Mouse (Mus musculus): ENCODE results near the gene Epb41l5.

Epb41l5 gene

DNA sequence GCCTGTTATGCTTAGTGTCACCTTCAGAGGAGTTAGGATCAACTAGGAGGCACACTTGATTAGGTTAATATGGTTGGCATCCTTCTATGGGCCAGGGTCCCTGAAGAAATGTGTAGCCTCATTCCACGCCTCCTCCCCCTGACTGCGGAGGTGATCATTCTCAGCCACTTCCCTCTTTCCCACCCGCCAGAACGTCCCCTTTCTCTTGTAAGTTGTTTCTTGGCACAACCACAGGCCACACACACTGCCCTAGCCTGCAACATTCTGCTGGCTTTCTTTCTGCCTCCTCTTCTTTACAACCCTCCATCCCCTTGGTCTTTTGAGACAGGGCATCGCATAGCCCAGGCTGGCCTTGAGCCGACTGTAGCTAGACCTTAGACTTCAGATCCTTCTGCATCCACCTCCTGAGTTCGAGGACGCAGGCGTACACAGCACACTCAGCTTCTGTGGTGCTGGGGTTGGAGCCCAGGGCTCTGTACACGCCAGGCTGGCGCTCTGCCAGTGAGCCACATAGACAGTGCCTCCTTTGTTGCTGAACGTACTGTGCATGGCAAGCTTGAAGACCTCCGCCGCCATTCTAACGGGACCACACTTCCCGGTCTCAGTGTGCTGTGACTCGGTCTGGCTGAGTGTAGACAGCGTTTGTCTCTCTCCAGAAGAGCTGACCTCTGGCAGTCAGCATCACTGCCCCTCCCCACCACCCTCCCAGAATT, 115.6 kb downstream of the Epb41l5 start:
- DNase-seq (ENCODE audit: low spot score): no peak

DNA sequence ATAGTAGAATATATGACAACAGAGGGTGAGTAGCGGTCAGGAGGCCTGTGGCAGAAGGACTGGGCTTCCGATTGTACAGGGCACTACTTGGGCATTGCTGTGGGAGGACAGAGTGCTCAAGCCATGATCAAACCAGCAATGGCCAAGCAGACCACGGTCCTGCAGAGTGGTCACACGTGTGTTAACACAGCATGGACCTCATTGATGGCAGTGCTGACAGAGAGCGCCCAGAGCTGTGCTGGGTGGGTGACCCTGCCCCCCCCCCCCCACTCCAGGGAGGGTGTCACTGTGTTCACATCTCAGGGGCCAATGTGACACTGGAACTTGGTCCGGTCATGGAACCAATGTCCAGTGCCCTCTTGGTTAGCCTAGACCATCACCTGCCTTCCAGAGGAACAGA, 116.6 kb downstream of the Epb41l5 start:
- no peak for DNase-seq (ENCODE audit: low spot score)

DNA sequence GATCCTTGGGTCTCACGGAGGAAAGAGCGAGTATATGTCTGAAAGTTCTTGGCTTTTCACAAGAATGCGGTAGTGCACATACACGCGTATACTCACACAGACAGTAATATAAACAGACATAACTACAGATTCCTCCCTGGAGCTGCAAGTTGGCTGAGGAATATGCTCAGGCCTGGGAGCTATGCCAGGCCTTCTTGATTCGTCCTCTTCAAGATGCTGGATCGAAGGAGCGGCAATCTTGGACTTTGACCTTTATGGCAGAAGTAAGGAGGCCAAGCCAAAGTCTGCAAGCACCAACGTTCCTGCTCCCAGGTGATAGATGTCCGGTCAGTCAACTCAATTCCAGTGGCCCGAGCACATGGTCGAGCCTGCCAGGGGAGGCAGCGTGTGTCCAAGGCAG, 117.9 kb downstream of the Epb41l5 start:
- DNase-seq (ENCODE audit: low spot score): no peak

DNA sequence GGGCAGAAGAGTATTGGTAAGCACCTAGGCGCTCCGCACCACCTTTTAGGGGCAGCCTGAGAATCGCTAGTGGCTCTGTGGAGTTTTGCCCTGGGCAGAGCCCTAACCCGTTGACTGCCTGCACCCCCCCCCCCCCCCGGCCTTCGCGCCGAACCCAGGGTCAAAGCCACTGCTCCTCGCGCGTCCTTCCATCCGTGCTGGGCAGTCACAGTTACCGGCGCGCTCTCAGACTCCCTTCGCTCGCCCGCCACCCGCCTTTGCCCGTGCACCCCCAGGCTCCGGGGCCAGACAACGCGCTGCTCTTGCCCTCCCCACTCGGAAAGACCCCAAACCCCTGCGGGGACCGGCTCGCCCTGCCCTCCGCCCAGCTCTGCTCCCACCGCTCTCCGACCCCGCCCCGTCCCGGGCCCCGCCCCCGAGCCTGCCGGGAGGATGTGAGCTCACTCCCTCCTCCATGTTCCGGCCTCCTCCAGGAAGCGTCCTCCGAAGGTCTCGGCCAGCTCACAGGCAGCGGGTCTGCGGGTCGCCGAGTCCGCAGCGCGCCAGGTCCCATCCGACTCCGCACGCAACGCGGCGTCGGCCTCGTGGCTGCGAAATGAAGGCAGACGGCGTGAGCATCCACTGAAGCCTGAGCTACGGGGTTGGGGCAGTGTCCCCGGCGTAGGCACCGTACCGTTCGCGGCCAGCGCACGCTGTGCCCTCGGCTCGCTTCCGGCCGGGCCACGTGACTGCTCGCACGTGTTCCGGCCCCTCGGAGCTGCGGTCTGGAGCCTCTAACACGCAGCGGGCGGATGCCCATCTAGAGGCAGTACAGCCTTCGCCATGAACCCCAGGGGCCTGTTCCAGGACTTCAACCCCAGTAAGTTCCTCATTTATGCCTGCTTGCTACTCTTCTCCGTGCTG, 122.9 kb downstream of the Epb41l5 start, which contains the start of gene Tmem185b:
TSS of gene Tmem185b (plus strand) at position 472 of the 903 bp plus-strand sequence.
- peak; percentile 66 for DNase-seq (ENCODE audit: low spot score)

DNA sequence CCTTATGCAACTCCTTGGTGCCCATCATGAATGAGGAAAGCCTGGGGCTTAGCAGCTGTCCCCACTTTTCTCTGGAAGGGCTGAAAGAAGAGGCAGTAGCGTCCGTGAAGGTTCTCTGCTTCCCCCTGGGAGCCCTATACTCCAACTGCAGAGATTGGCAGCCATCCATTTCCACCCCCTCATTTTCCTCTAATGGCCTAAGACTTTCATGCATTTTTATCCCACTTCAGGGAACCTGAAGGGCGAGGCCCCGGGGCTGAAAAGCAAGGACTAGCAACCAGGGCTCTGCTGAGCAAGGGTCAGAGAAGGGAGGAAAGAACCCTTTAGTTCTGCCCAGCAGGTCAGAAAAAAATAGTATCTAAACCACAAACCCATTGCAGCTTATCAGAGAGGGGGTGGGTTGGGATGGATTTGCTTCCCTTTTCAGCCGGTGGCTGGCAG, 123.8 kb downstream of the Epb41l5 start:
- no peak for DNase-seq (ENCODE audit: low spot score)

DNA sequence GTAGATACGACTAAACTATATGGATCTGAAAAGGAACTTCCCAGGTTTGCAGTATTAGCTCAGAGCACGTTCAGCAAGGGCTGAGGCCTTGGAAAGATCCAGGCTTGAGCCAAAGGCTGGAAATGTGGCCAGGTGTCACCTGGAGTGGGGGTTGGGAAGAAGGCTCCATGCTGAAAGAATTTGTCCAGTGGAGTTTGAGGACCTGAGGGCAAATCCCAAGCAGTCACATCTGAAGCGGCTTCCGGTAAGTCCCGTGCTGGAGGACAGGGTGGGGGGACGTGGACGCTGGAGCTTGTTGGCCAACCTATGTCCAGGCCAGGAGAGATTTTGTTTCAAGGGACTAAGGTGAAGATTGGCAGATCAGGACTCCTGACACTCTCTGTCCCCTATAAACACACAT, 125.0 kb downstream of the Epb41l5 start:
- DNase-seq (ENCODE audit: low spot score): no peak

DNA sequence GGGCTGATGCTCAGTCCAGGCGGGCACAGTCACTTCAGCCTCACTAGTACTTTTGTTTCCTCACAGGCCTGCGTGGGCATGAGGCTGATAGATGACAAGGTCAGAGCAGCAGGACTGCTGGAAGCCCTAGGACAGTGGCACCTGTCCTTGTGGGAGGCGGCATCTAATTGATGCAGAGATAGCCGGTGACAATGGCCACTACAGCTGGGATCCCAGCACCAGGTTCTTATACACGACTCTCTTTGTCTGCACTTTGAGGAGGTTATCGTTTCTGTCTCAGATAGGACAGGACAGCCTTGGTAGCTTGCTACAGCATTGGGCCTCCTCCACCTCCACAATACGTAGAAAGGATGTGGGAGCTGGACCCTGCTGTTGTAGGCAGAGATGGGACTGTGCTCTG, 125.4 kb downstream of the Epb41l5 start:
- DNase-seq (ENCODE audit: low spot score): no peak

DNA sequence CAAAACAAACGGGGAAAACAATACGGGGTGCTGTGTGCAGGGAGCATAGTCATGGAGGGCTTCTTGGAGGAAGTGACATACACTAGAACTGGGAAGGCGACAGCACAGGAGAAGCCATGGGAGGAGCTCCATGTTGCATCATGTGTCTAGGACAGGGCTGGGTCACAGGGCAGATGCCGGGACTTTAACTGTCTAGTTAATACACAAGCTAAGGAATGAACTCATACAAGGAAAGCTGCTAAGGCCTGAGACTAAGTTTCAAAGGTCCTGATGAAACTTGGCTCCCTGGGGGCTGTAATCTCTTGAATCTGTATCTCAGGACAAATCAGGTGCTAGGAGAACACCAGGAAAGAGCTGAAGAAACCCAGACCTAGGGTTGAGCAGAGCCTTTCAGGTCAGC, 126.1 kb downstream of the Epb41l5 start:
- no peak for DNase-seq (ENCODE audit: low spot score)

DNA sequence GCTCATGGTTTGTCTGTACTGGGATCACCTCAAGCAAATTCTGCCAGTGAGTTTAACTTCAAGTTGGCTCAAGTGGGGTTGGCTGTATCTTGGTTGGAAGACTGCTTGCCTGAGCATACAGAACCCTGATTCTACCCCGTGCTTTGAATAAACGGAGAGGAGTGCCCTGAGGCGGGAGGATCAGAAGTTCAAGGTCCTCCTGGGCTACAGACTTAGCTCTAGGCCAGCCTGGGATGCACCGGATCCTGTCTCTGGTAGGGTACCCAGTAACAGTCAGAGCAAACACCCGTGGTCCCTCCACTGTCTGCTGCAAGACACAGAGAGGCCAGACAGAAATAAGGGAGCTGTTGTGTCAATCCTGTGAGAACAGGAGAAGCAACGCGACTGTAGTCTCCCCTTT, 127.1 kb downstream of the Epb41l5 start:
- DNase-seq (ENCODE audit: low spot score): no peak

DNA sequence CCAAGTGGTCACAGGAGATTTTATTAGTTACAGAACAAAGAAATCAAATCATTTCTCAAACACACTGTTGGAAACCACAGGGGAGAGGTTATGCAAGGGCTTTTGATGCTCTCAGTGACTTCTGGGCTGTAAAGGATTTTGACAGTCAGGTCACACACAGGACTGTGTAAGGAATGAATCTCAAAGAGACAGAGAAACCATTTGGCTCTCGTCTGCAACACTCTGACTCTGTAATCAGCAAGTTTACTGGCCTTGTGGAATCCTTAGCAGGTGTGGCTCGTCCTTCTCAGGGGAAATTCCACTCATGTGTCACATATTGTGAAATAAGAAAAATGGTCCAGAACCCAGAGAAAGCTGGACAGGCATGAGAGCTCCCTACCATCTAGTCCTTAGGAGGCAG, 127.8 kb downstream of the Epb41l5 start:
- DNase-seq (ENCODE audit: low spot score): no peak

DNA sequence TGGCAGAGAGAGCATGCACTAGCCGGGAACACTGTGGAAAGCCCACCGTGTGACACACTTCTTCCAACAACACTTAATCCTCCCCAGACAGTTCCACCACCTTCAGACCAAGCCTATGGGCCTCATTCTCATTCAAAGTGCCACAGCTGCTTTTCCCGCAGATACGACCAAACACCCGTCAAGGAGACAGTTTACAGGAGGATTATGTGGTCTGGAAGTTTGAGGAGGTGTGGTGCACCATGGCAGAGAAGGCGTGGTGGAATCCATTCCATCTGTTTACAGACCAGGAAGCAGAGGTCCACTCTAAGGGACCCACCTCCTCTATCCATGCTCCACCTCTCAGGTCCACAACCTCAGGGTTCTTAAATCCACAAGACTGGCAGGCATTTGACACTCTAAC, 129.5 kb downstream of the Epb41l5 start:
- no peak for DNase-seq (ENCODE audit: low spot score)

DNA sequence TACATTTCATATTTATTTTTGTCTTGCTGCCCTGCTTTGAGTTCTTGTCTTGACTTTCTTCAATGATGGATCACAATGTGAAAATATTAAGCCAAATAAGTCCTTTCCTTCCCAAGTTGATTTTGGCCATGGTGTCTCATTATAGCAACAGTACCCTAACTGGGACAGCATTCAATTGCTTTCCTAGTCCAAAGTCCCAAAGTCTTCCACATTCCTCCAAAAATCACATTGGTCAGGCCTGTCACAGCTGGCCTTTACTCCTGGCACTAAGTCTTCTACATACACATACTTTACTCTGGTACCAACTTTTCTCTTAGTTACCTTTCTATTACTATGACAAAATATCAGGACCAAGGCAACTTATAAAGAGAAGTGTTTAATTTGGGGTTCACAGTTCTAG, 130.0 kb downstream of the Epb41l5 start:
- no peak for DNase-seq (ENCODE audit: low spot score)

DNA sequence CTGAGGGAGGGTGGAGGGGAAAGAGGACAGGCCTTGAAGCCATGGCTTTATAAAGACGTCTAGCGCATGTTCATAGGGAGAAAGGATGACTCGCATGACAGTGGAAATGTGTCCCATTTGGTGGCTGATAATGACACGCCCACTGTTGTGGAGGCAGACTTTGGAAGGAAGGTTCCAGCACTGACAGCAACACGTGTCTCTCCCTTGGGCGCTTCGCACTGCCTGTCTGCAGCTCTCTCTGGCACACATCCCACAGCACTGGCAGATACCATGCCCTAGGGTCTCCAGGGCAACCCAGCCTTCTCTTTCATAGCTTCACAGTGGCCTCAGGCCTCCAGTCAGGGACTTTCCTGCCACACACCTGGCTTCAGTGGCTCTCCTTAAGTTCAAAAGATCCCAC, 130.7 kb downstream of the Epb41l5 start:
- DNase-seq (ENCODE audit: low spot score): no peak

DNA sequence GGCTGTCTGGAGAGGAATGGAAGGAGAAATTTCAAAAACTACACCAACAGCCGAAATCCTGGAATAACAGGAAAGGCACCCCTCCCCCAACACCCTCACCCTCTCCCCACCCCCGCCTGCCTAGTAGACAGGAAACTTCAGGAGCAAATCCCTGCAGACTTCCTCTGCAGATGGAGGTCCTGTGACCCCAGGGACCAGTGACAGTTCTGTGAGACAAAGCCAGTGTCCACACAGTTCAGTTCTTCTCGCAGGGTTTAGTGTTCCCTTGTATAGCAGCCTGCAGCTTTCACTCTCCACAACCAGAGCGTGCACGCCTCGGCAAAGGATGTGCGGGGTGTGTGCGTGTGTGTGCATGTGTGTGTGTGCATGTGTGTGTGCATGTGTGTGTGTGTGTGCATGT, 137.9 kb downstream of the Epb41l5 start:
- no peak for DNase-seq (ENCODE audit: low spot score)

DNA sequence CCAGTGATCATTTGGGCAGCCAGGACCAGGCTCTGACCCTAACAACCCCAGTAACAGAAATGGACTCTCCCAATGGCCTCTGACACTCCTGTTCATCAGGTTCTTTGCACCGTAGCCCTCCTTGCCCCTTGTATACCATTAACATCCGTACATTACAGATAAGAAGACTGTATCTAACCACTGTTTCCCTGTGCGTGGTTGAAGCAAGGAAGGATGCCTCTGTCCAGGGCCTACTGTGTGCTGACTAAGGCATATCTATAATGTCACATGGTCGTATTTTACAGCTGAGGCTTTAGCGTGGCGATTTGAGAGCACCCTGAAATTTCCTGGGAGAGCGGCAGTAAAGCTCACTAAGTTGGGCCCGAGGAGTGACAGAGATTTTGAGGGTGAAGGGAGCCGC, 138.4 kb downstream of the Epb41l5 start:
- DNase-seq (ENCODE audit: low spot score): no peak

DNA sequence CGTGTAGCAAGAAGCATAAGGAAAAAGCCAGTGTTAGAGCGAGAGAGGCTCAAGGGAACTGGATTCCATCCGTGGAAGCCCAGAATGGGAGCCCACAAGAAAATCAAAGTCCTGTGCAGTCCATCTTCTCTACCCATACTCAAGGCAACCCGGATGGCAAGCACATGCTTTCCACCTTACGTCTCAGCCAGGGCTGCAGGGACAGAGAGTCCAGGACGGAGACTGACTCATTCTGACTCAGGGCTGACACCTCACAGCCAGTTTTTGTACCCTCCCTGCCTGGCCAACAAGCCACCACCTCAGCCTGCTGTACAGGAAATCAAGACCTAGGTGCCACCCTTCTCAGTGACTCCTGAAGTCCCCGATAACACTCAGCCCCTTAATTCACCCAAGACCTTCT, 139.3 kb downstream of the Epb41l5 start:
- DNase-seq (ENCODE audit: low spot score): no peak

DNA sequence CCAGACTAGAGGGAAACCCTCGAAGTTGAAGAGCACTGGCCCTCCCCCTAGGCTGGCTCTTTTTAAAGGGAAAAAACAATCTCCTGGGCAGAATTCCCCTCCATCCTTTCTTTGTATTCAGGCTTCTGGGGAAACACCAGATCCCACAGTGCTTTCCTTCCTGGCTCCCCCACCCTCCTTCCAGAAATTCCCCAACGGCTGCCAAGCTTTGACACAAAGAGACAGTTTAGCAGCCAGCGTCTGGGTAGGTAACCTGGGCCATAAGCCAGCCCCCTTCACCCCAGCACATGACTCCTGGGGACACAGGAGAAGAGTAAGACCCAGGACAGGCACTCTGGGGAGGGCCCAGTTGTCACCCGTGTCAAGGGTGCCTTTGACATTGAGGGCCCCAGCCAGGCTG, 140.3 kb downstream of the Epb41l5 start:
- DNase-seq (ENCODE audit: low spot score): no peak

DNA sequence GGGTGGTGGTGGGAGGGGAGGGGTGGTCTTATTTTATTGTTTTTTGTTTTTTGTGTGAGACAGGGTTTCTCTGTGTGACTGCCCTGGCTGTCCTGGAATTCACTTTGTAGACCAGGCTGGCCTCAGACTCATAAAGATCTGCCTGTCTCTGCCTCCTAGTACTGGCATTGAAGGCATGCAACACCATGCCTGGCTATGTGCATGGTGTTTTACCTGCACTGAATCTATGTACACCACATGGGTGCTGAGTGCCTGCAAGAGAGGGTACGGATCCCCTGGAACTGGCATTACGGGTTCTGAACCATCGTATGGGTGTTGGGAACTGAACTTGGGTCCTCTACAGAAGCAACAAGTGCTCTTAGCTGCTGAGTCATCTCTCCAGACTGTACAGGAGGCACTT, 142.8 kb downstream of the Epb41l5 start:
- DNase-seq (ENCODE audit: low spot score): no peak

DNA sequence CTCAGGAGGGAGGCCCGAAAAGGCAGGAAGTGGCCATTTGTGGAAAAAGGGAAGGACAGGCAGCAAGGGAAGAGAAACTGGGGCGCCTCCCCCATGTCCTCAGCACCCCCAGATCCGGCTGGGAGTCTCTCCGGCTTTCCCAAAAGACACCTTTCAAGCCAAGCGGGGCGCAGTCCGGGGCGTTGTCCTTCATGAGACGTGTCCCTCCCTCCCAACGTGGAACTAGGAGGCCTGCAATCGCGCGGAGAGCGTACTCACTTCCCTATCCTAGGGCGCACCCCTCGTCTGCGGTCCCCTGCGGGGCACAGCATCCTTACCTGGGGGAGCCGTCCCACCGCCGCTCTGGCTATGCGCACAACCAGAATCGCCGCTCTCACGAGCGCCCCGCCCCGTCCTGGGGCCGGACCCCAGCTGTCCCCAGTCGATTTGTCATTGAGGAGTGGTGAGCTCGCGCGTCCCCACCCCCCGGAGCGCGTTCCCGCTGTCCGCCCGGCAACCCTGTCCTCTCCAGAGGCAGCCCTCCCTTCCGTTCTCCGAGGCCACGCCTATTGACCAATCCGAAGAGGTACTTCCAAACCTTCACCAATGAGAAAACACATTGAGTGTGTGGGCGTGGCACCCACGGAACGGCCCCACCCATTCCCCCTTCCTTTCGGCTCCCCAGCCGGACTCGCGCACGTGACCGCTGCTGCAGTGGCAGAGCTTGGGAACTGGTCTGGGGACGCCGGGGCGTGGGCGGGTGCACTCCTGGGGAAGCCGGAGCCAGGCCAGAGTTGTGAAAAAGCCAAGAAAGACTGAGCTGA, 144.3 kb downstream of the Epb41l5 start, which contains the start of gene Ralb:
TSS of gene Ralb (minus strand) at position 535 of the 803 bp plus-strand sequence.
- DNase-seq (ENCODE audit: low spot score): peak; percentile 91

DNA sequence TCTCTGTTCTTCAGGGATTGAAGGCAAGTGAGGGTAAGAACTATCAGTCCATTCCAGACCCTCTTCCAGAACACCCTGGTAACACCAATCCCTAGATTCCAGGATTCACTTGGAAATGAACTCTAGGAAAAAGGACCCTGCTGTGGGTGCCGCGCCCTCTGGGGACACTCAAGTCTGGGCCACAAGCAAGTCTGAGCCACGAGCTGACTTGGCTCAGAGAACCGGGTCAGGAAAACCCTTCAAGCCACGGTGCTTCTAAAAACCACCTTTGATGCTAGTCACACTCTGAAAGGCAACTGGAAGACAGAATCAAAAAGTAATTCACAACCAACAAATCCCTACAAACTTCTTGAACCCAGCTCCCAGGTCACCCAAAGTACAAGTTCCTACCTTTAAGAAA, 145.0 kb downstream of the Epb41l5 start:
- no peak for DNase-seq (ENCODE audit: low spot score)

DNA sequence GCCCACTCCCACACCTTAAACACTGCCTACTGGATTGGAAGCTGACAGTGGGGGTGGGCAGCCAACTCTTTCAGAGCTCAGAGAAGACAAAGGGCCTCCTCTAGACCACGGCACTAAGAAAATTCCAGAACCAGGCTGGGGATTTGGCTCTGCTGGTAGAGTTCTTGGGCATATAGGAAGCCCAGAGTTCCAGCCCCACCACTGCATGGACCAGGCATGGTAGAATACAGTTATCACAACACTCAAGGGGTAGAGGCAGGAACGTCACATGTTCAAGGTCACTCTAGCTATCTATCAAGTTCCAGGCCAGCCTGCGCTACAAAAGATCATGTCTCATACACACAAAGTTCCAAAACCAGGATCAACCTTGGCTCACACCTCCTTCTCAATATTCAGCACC, 145.6 kb downstream of the Epb41l5 start:
- DNase-seq (ENCODE audit: low spot score): no peak

DNA sequence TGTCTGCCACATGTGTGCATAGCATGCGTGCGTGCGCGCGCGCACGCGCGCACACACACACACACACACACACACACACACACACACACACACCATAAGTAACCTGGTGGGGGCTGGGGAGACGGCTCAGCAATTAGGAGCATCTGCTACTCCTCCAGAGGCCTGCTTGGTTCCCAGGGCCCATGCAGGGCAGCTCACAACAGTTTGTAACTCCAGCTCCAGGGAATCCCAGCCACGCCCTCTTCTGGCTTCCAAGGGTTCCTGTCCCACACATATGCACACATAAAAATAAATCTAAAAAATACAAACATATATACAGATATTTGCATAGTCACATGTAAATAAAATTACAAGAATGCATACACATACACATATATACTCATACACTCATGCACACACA, 146.1 kb downstream of the Epb41l5 start:
- no peak for DNase-seq (ENCODE audit: low spot score)
